Mouse (Mus musculus) forebrain, embryonic 11.5 days (tissue): ENCODE results near the gene Trpt1. TPM values are rescaled to one million over a fixed set of nuclear protein-coding genes. Genes with fewer than 3 reads are reported as not detected.
"Not testable (repeated sequence)": the region's sequence is repeated elsewhere in the genome, so short reads cannot be mapped to it uniquely, and the experiment has no call there.

ENCODE experiments used
- ATAC-seq: fragments of 200-750 bp; cut with Nextera tagmentation; replicated peaks from 2 replicates; pipeline ENCODE4 v1.8.0; 2017; ENCODE audit warnings: moderate TSS enrichment; ENCODE audit not compliant: low FRiP score
- DNase-seq: peaks from one replicate; pipeline ENCODE4 v3.0.0-alpha.2; 2017; ENCODE audit warnings: low spot score
- H3K27ac ChIP-seq: fragments of 300-500 bp; sonication (generic); 2 replicates; pipeline ENCODE4 v1.5.1; 2014; ENCODE audit warnings: low read depth, low read length
- H3K27me3 ChIP-seq: fragments of 300-500 bp; sonication (generic); 2 replicates; pipeline ENCODE4 v1.6.1; 2014; ENCODE audit warnings: mild to moderate bottlenecking, low read length, mixed read lengths; ENCODE audit not compliant: control insufficient read depth, insufficient read depth
- H3K36me3 ChIP-seq: fragments of 300-500 bp; sonication (generic); 2 replicates; pipeline ENCODE4 v1.6.1; 2014; ENCODE audit warnings: mild to moderate bottlenecking, low read length, moderate library complexity, mixed read lengths; ENCODE audit not compliant: control insufficient read depth, insufficient read depth
- H3K4me1 ChIP-seq: fragments of 300-500 bp; sonication (generic); replicated peaks from 2 replicates; pipeline ENCODE4 v1.6.1; 2014; ENCODE audit warnings: low read length, mixed read lengths; ENCODE audit not compliant: control insufficient read depth, insufficient read depth
- H3K4me2 ChIP-seq: fragments of 300-500 bp; sonication (generic); 2 replicates; pipeline ENCODE4 v1.6.1; 2014; ENCODE audit warnings: low read depth, mild to moderate bottlenecking, low read length, moderate library complexity, mixed read lengths; ENCODE audit not compliant: severe bottlenecking
- H3K4me3 ChIP-seq: fragments of 300-500 bp; sonication (generic); 2 replicates; pipeline ENCODE4 v1.5.1; 2014; ENCODE audit warnings: low read depth, low read length
- H3K9ac ChIP-seq: fragments of 300-500 bp; sonication (generic); 2 replicates; pipeline ENCODE4 v1.6.1; 2014; ENCODE audit warnings: low read length
- H3K9me3 ChIP-seq: fragments of 300-500 bp; sonication (generic); 2 replicates; pipeline ENCODE4 v1.6.1; 2016; ENCODE audit warnings: low read length, mixed read lengths; ENCODE audit not compliant: control insufficient read depth
- WGBS: fragments of 180-500 bp; shearing (Covaris S2); extraction: QIAGEN DNeasy Blood & Tissue Kit; methylation state at CpG from one replicate; pipeline ENCODE4 v1.1.7; 2014; 5-methylcytosine and 5-hydroxymethylcytosine counted together
- polyA plus RNA-seq: library from polyadenylated mRNA; unstranded; fragments of >200 nt; fragmentation: Nextera tagmentation; extraction: Ambion mirVana; gene quantifications from 2 replicates; pipeline ENCODE4 v1.2.1, GENCODE M21; 2014

Gene Trpt1
- polyA plus RNA-seq, 1 experiment from 2014 or later, result 14.9 TPM

- Histone ChIP-seq H3K4me1 (peaks cover 10% of the 10 kb centered on the region), H3K4me2 (peak within 1 kb of the TSS; percentile 96), H3K4me3 (peak within 1 kb of the TSS; percentile 87), H3K27ac (peak within 1 kb of the TSS; percentile 72), H3K36me3 (peaks cover 3% of the 10 kb centered on the region; the same call in 1 of the 2 replicates), H3K9ac (peak within 1 kb of the TSS; percentile 89), H3K9me3 (no peaks in the 10 kb centered on the region), H3K27me3 (no peaks in the 10 kb centered on the region)
- WGBS, result 1% methylated on average over 75 of the region's 85 CpGs
- peak; percentile 60 for ATAC-seq
- peak; percentile 84 for DNase-seq
Observed at GRCm38 (mm10) chr19:6987061-6987903, 8.6 kb upstream of the Trpt1 start, which contains the start of gene Vegfb. Gene Vegfb (minus strand): TSS chr19:6987651.

GRCm38 (mm10) chr19:6987904-6988285 is 8.0 kb upstream of the Trpt1 start:
- Histone ChIP-seq H3K36me3 (peaks cover 3% of the 10 kb centered on the region; the same call in 1 of the 2 replicates), H3K4me2 (peak overlapping the region; percentile 96), H3K4me3 (peak overlapping the region; percentile 87), H3K27ac (0 out of 2 replicates have a peak overlapping the region, but pooled peaks have one; percentile 12), H3K9me3 (no peaks in the 10 kb centered on the region), H3K9ac (peak overlapping the region; percentile 89), H3K4me1 (peaks cover 12% of the 10 kb centered on the region), H3K27me3 (no peaks in the 10 kb centered on the region)
- 8% methylated on average over 8 of the region's 8 CpGs for WGBS
- ATAC-seq (peak; percentile 4; the same call in 1 of the 2 replicates), DNase-seq (no peak)

- DNase-seq (no peak), ATAC-seq (no peak)
- no peak overlapping the region for H3K9ac ChIP-seq
- peaks cover 3% of the 10 kb centered on the region; the same call in 1 of the 2 replicates for H3K36me3 ChIP-seq
- H3K9me3 ChIP-seq, result no peaks in the 10 kb centered on the region
- H3K4me2 ChIP-seq, result no peak overlapping the region
- no peak overlapping the region for H3K27ac ChIP-seq
- no peaks in the 10 kb centered on the region for H3K27me3 ChIP-seq
- H3K4me3 ChIP-seq, result no peak overlapping the region
- peaks cover 16% of the 10 kb centered on the region for H3K4me1 ChIP-seq
- 83% methylated on average over 8 of the region's 8 CpGs for WGBS
Observed at GRCm38 (mm10) chr19:6989251-6989650, 6.7 kb upstream of the Trpt1 start.

GRCm38 (mm10) chr19:6990712-6991111 is 5.2 kb upstream of the Trpt1 start:
- H3K9me3 ChIP-seq, result no peaks in the 10 kb centered on the region
- WGBS, result 87% methylated on average over 6 of the region's 6 CpGs
- no peak overlapping the region for H3K4me3 ChIP-seq
- no peaks in the 10 kb centered on the region for H3K27me3 ChIP-seq
- H3K27ac ChIP-seq, result no peak overlapping the region
- ATAC-seq (no peak), DNase-seq (no peak)
- H3K36me3 ChIP-seq, result no peaks in the 10 kb centered on the region
- H3K4me1 ChIP-seq, result peaks cover 24% of the 10 kb centered on the region
- H3K9ac ChIP-seq, result no peak overlapping the region
- H3K4me2 ChIP-seq, result no peak overlapping the region

- not testable (repeated sequence) for DNase-seq, H3K4me3 ChIP-seq, H3K27me3 ChIP-seq, H3K9ac ChIP-seq, H3K36me3 ChIP-seq, ATAC-seq, H3K27ac ChIP-seq, H3K9me3 ChIP-seq, H3K4me2 ChIP-seq
- H3K4me1 ChIP-seq, result peaks cover 25% of the 10 kb centered on the region
- WGBS, result 91% methylated on average over 6 of the region's 6 CpGs
Observed at GRCm38 (mm10) chr19:6991166-6991565, 4.8 kb upstream of the Trpt1 start.

GRCm38 (mm10) chr19:6992011-6992858 is 3.7 kb upstream of the Trpt1 start, which contains the start of gene Dnajc4:
Gene Dnajc4 (minus strand): TSS chr19:6992572.
- peaks cover 22% of the 10 kb centered on the region for H3K4me1 ChIP-seq

GRCm38 (mm10) chr19:6993011-6993770 is 2.7 kb upstream of the Trpt1 start:
- WGBS, result 60% methylated on average over 14 of the region's 14 CpGs
- Histone ChIP-seq H3K36me3 (no peaks in the 10 kb centered on the region), H3K4me3 (peak overlapping the region; percentile 52), H3K9me3 (no peaks in the 10 kb centered on the region), H3K27ac (peak overlapping the region; percentile 62), H3K27me3 (no peaks in the 10 kb centered on the region), H3K9ac (peak overlapping the region; percentile 65), H3K4me2 (peak overlapping the region; percentile 94), H3K4me1 (peaks cover 18% of the 10 kb centered on the region)
- DNase-seq, result no peak
- ATAC-seq, result no peak

More at GRCm38 (mm10) chr19:6992011-6992858, 3.7 kb upstream of the Trpt1 start, which contains the start of gene Dnajc4:
- H3K36me3 ChIP-seq, result no peaks in the 10 kb centered on the region
- peak within 1 kb of the TSS; percentile 62 for H3K27ac ChIP-seq
- DNase-seq (peak; percentile 98), ATAC-seq (peak; percentile 93)
- peak within 1 kb of the TSS; percentile 65 for H3K9ac ChIP-seq
- H3K9me3 ChIP-seq, result no peaks in the 10 kb centered on the region
- WGBS, result 3% methylated on average over 37 of the region's 37 CpGs
- H3K4me2 ChIP-seq, result peak within 1 kb of the TSS; percentile 94
- no peaks in the 10 kb centered on the region for H3K27me3 ChIP-seq
- peak within 1 kb of the TSS; percentile 52 for H3K4me3 ChIP-seq

GRCm38 (mm10) chr19:6994002-6994401 is 1.9 kb upstream of the Trpt1 start:
- Histone ChIP-seq H3K4me2 (no peak overlapping the region), H3K27ac (no peak overlapping the region), H3K36me3 (no peaks in the 10 kb centered on the region), H3K27me3 (no peaks in the 10 kb centered on the region), H3K4me1 (peaks cover 18% of the 10 kb centered on the region), H3K4me3 (no peak overlapping the region), H3K9ac (no peak overlapping the region), H3K9me3 (no peaks in the 10 kb centered on the region)
- DNase-seq (no peak), ATAC-seq (no peak)
- 89% methylated on average over 8 of the region's 8 CpGs for WGBS
